Mouse (Mus musculus) testis, adult 2 months (tissue): ENCODE data around the gene Gm9936.
"Not testable (repeated sequence)": the region's sequence is repeated elsewhere in the genome, so short reads cannot be mapped to it uniquely, and the experiment has no call there.

Experiments used
- CTCF ChIP-seq: fragments of 200-500 bp; IDR thresholded peaks from 2 replicates; pipeline ENCODE4 v1.5.1; 2012; ENCODE audit warnings: low read depth, mild to moderate bottlenecking, inconsistent platforms, low read length, moderate library complexity; ENCODE audit not compliant: control insufficient read depth, insufficient read depth, insufficient replicate concordance
- POLR2A ChIP-seq: fragments of 200-500 bp; IDR thresholded peaks from 2 replicates; pipeline ENCODE4 v1.6.1; 2012; ENCODE audit warnings: low read depth, mild to moderate bottlenecking, inconsistent platforms, low read length, moderate library complexity; ENCODE audit not compliant: control insufficient read depth

DNA sequence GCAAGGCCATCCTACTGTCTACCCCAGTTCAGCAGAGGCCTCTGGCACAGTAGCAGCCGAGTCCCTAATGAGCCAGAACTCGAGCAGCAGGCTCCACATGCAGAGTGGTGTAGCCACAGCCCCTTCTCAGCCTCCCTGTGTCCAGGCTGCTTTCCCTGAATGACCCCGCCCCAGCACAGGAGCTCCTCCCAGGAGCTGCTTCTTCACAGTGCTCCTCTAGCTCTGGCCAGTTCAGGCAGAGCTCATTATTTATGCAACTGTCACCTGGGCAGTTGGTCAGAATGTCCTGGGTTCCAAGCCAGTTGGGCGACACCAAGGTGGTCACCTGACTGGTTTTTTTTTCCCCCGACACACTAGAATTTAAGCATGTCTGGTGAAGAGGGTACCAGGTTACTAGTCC is 5.1 kb downstream of the Gm9936 start, which contains the start of gene 4930519G04Rik:
- peak; percentile 31; the same call in 1 of the 2 replicates for TF ChIP-seq POLR2A
- not testable (repeated sequence) for TF ChIP-seq CTCF
